Mouse (Mus musculus): ENCODE data around the gene Acss1.

Gene Acss1

GRCm38 (mm10) chr2:150570761-150571160 is 97.5 kb downstream of the Acss1 start:
- no peak for DNase-seq (ENCODE audit: low read depth, low spot score)

- no peak for DNase-seq (ENCODE audit: low read depth, low spot score)
Measured at GRCm38 (mm10) chr2:150569847-150570590, 98.3 kb downstream of the Acss1 start, which contains the start of gene Cst7. TSS of gene Cst7 (plus strand) at chr2:150570415.
